Mouse (Mus musculus) ES-Bruce4 (cell line): ENCODE data around the gene Bscl2. TPM values are rescaled to one million over a fixed set of nuclear protein-coding genes. Genes with fewer than 3 reads are reported as not detected.

ENCODE experiments used
- H3K27ac ChIP-seq: 2 replicates; pipeline ENCODE4 v1.5.1; 2012; ENCODE audit warnings: low read length, inconsistent platforms; ENCODE audit not compliant: insufficient read depth
- H3K27me3 ChIP-seq: 2 replicates; pipeline ENCODE4 v1.6.1; 2012; ENCODE audit warnings: mild to moderate bottlenecking, low read length, inconsistent platforms; ENCODE audit not compliant: control insufficient read depth, poor library complexity, insufficient read depth, severe bottlenecking
- H3K36me3 ChIP-seq: 2 replicates; pipeline ENCODE4 v1.6.1; 2012; ENCODE audit warnings: inconsistent platforms, mild to moderate bottlenecking, low read length, moderate library complexity; ENCODE audit not compliant: control insufficient read depth, poor library complexity, insufficient read depth, severe bottlenecking
- H3K4me1 ChIP-seq: one replicate; pipeline ENCODE4 v1.8.1; 2011; ENCODE audit warnings: low read length; ENCODE audit not compliant: control insufficient read depth, insufficient read depth
- H3K4me3 ChIP-seq: 2 replicates; pipeline ENCODE4 v1.5.1; 2011; ENCODE audit warnings: low read depth, mild to moderate bottlenecking, low read length
- H3K9ac ChIP-seq: 2 replicates; pipeline ENCODE4 v1.6.1; 2012; ENCODE audit warnings: low read depth, mild to moderate bottlenecking, inconsistent platforms; ENCODE audit not compliant: poor library complexity, severe bottlenecking
- H3K9me3 ChIP-seq: replicated peaks from 2 replicates; pipeline ENCODE4 v1.6.1; 2012; ENCODE audit warnings: mild to moderate bottlenecking, low read length, inconsistent platforms; ENCODE audit not compliant: control insufficient read depth, poor library complexity, insufficient read depth, severe bottlenecking
- CTCF ChIP-seq: IDR thresholded peaks from one replicate; pipeline ENCODE4 v1.8.1; 2011; ENCODE audit warnings: low read depth, low read length
- EP300 ChIP-seq: IDR thresholded peaks from 2 replicates; pipeline ENCODE4 v1.6.1; 2011; ENCODE audit warnings: low read depth, low read length; ENCODE audit not compliant: insufficient read depth
- POLR2A ChIP-seq: IDR thresholded peaks from one replicate; pipeline ENCODE4 v1.8.1; 2011; ENCODE audit warnings: low read length; ENCODE audit not compliant: insufficient read depth
- polyA plus RNA-seq: library from polyadenylated mRNA; stranded (reverse); fragments of >200 nt; gene quantifications from 2 replicates; pipeline ENCODE4 v1.2.4, GENCODE M21; 2011; ENCODE audit warnings: low read depth; ENCODE audit not compliant: missing spikeins, insufficient read depth, insufficient read length

The Bscl2 gene
- polyA plus RNA-seq, 1 experiment = 32.3 TPM

- Histone ChIP-seq H3K4me1 (peaks cover 2% of the 10 kb centered on the region), H3K27me3 (no peaks in the 10 kb centered on the region), H3K4me3 (no peak overlapping the region), H3K9ac (no peak overlapping the region), H3K36me3 (peaks cover 13% of the 10 kb centered on the region), H3K9me3 (no peaks in the 10 kb centered on the region), H3K27ac (no peak overlapping the region)
- TF ChIP-seq POLR2A (no peak), CTCF (no peak), EP300 (no peak)
Measured at GRCm38 (mm10) chr19:8844371-8845129, 7.3 kb downstream of the Bscl2 start.

- H3K9me3 ChIP-seq = no peaks in the 10 kb centered on the region
- H3K4me3 ChIP-seq = no peak overlapping the region
- no peak overlapping the region for H3K27ac ChIP-seq
- H3K4me1 ChIP-seq = peaks cover 2% of the 10 kb centered on the region
- H3K36me3 ChIP-seq = peaks cover 7% of the 10 kb centered on the region
- H3K27me3 ChIP-seq = no peaks in the 10 kb centered on the region
- TF ChIP-seq CTCF (no peak), POLR2A (no peak), EP300 (peak; percentile 49; the same call in 1 of the 2 replicates)
- H3K9ac ChIP-seq = no peak overlapping the region
Measured at GRCm38 (mm10) chr19:8848356-8848755, 11.1 kb downstream of the Bscl2 start.

- Histone ChIP-seq H3K9ac (peak within 1 kb of the TSS; percentile 66), H3K4me1 (peaks cover 2% of the 10 kb centered on the region), H3K36me3 (peaks cover 7% of the 10 kb centered on the region), H3K9me3 (no peaks in the 10 kb centered on the region), H3K27ac (peak within 1 kb of the TSS; percentile 58), H3K27me3 (no peaks in the 10 kb centered on the region), H3K4me3 (peak within 1 kb of the TSS; percentile 62)
- TF ChIP-seq POLR2A (peak; percentile 9), CTCF (no peak)
Measured at GRCm38 (mm10) chr19:8850402-8850901, 13.2 kb downstream of the Bscl2 start, which contains the start of gene Lrrn4cl. Lrrn4cl (plus strand) TSS chr19:8850768.

GRCm38 (mm10) chr19:8851639-8852038 lies 14.4 kb downstream of the Bscl2 start:
- H3K9ac ChIP-seq = 0 out of 2 replicates have a peak overlapping the region, but pooled peaks have one; percentile 9
- H3K9me3 ChIP-seq = no peaks in the 10 kb centered on the region
- no peaks in the 10 kb centered on the region for H3K27me3 ChIP-seq
- TF ChIP-seq CTCF (peak; percentile 47), EP300 (no peak), POLR2A (no peak)
- H3K27ac ChIP-seq = no peak overlapping the region
- H3K4me3 ChIP-seq = peak overlapping the region; percentile 46
- peaks cover 2% of the 10 kb centered on the region for H3K36me3 ChIP-seq
- H3K4me1 ChIP-seq = peaks cover 2% of the 10 kb centered on the region

GRCm38 (mm10) chr19:8852236-8852928 lies 15.1 kb downstream of the Bscl2 start:
- no peaks in the 10 kb centered on the region for H3K9me3 ChIP-seq

More at GRCm38 (mm10) chr19:8852236-8852928, 15.1 kb downstream of the Bscl2 start:
- peak overlapping the region; percentile 46 for H3K4me3 ChIP-seq
- no peak for TF ChIP-seq EP300
- no peak for TF ChIP-seq CTCF
- TF ChIP-seq POLR2A = no peak
- peaks cover 2% of the 10 kb centered on the region for H3K4me1 ChIP-seq
- no peak overlapping the region for H3K27ac ChIP-seq
- 0 out of 2 replicates have a peak overlapping the region, but pooled peaks have one; percentile 9 for H3K9ac ChIP-seq
- no peaks in the 10 kb centered on the region for H3K27me3 ChIP-seq
- H3K36me3 ChIP-seq = no peaks in the 10 kb centered on the region
